Mouse (Mus musculus) frontal cortex, postnatal 25 days (tissue): Measurements from ENCODE around the gene C1qtnf2.

Experiments used
- DNase-seq, 2 experiments: peaks; one replicate each; pipeline ENCODE4 v3.0.0; 2022; ENCODE audit warnings: low spot score in 2 of 2

C1qtnf2 gene

GRCm38 (mm10) chr11:43537074-43537473 is 63.0 kb downstream of the C1qtnf2 start:
- no peak for DNase-seq

DNA sequence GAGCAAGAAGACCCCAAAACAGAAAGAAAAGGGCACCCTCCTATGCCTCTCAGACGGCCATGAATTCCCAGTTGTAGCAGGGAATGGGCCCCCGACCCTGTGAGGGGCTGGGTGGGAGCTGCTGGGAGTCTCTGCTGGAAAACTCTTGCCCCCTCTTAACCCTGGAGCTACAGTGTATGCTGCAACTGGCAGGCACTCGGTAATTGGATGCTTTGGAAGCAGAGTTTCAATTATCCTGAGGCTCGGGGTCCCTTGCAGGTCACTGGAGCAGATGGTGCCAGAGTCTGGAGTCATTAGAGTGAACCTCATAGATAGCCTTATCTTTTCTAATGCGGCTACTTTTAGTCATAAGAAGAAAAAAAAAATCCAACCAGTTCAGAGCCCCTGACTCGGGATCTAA is 65.8 kb downstream of the C1qtnf2 start:
- no peak for DNase-seq
